Comparison of ENCODE assay signal across 24 mouse cellular contexts in genomic region chr3:120416634-120417033, GRCm38 (mm10).
DNase-seq lines count a peak whose midpoint lies in the region; ATAC-seq and TF ChIP-seq lines count a peak whose summit lies in the region.
"Had no signal": no experiment of that assay in that cellular context is flagged by ENCODE, and none has a peak within 500 bp of the region (broad histone marks: within the 10 kb centered on the region; RNA-seq: fewer than 3 reads in every experiment).

No protein-coding gene starts in this region.

- H3K9me3 ChIP-seq in heart, embryonic 12.5 days (replicated peaks), result no peaks in the 10 kb centered on the region
- H3K9me3 ChIP-seq: embryonic facial prominence, embryonic 10.5 days; embryonic facial prominence, embryonic 12.5 days; forebrain, embryonic 10.5 days; forebrain, embryonic 12.5 days had no signal

- H3K36me3 ChIP-seq in heart, embryonic 12.5 days, result no peaks in the 10 kb centered on the region
- no peaks in the 10 kb centered on the region for H3K36me3 ChIP-seq in C2C12 (ENCODE audit: control insufficient read depth, insufficient read depth)
- H3K36me3 ChIP-seq: embryonic facial prominence, embryonic 10.5 days; embryonic facial prominence, embryonic 12.5 days; forebrain, embryonic 10.5 days; forebrain, embryonic 12.5 days had no signal

- H3K4me1 ChIP-seq in heart, embryonic 12.5 days (replicated peaks), result no peaks in the 10 kb centered on the region
- H3K4me1 ChIP-seq: embryonic facial prominence, embryonic 10.5 days; embryonic facial prominence, embryonic 12.5 days; forebrain, embryonic 10.5 days; forebrain, embryonic 12.5 days had no signal

- peak; percentile 35 for DNase-seq in heart, adult 11 months
- peak; percentile 10 for DNase-seq in 3T3-L1 (ENCODE audit: low read depth, low spot score)
- peak; percentile 29 for DNase-seq in fibroblast of lung, adult 2 months (ENCODE audit: low read depth)
- DNase-seq in layer of hippocampus, adult 11-12 months (ENCODE audit: low spot score), result no peak
- DNase-seq in gastrocnemius, postnatal 25 days, result no peak
- DNase-seq in lung, postnatal 25 days (ENCODE audit: low spot score), result no peak
- DNase-seq: adrenal gland, postnatal 14 days; adrenal gland, postnatal 36 days; B cell, adult 2 months; cerebellum, adult 11-12 months; cerebellum, adult 2 months; cerebellum, adult 9-10 months; cerebellum, postnatal 10 days; cerebellum, postnatal 25 days had no signal

- ATAC-seq in heart, embryonic 12.5 days (ENCODE audit: insufficient number of reproducible peaks, low FRiP score), result no peak
- ATAC-seq: activated CD4-positive, CD25-positive, alpha-beta regulatory T cell, adult 4 months; forebrain, embryonic 14.5 days; forebrain, embryonic 16.5 days; Patski had no signal

- no peak overlapping the region for H3K4me2 ChIP-seq in heart, embryonic 12.5 days
- H3K4me2 ChIP-seq: embryonic facial prominence, embryonic 12.5 days; forebrain, embryonic 12.5 days had no signal

- no peaks in the 10 kb centered on the region for H3K27me3 ChIP-seq in heart, embryonic 12.5 days (replicated peaks)
- no peaks in the 10 kb centered on the region for H3K27me3 ChIP-seq in C2C12 (ENCODE audit: control insufficient read depth, insufficient read depth, insufficient read length)
- H3K27me3 ChIP-seq: embryonic facial prominence, embryonic 12.5 days; forebrain, embryonic 12.5 days; Patski had no signal

- 72% methylated on average over 3 of the region's 3 CpGs for WGBS in heart, embryonic 12.5 days

- no peak for TF ChIP-seq CTCF in C2C12 (IDR thresholded peaks at IDR 0.05; ENCODE audit: control insufficient read depth, insufficient read depth, insufficient read length)

- H3K27ac ChIP-seq in heart, embryonic 12.5 days (ENCODE audit: poor library complexity, severe bottlenecking), result no peak overlapping the region
- H3K27ac ChIP-seq: embryonic facial prominence, embryonic 10.5 days; embryonic facial prominence, embryonic 12.5 days; forebrain, embryonic 10.5 days; forebrain, embryonic 12.5 days had no signal

- H3K4me3 ChIP-seq in heart, embryonic 12.5 days, result no peak overlapping the region
- H3K4me3 ChIP-seq in C2C12 (ENCODE audit: insufficient read depth, poor library complexity, severe bottlenecking), result no peak overlapping the region
- H3K4me3 ChIP-seq: embryonic facial prominence, embryonic 10.5 days; embryonic facial prominence, embryonic 12.5 days; forebrain, embryonic 10.5 days; forebrain, embryonic 12.5 days had no signal

- H3ac ChIP-seq in C2C12 (ENCODE audit: control insufficient read depth, insufficient read length, low read depth), result no peak overlapping the region

- no peaks in the 10 kb centered on the region for H3K79me3 ChIP-seq in C2C12 (ENCODE audit: low read depth)

- H3K79me2 ChIP-seq in C2C12 (ENCODE audit: control insufficient read depth, insufficient read depth), result no peaks in the 10 kb centered on the region

- no peak overlapping the region for H3K9ac ChIP-seq in heart, embryonic 12.5 days
- H3K9ac ChIP-seq: embryonic facial prominence, embryonic 12.5 days; forebrain, embryonic 12.5 days had no signal

TF ChIP-seq in C2C12, 6 proteins besides CTCF, POLR2A, EP300 and RAD21:
- TF ChIP-seq MYOD1 (IDR thresholded peaks at IDR 0.05; ENCODE audit: control insufficient read depth, insufficient read length, low read depth), result no peak
- TF ChIP-seq FOSL1 (IDR thresholded peaks at IDR 0.05; ENCODE audit: insufficient read depth, low read length, poor library complexity, severe bottlenecking), result peak; percentile 67

Comparison
In these comparisons a context has a peak if more than half of its experiments do, and no peak if none do; other contexts are left out.
1. DNase-seq: peak in heart, adult 11 months (single experiment), 3T3-L1 (single experiment) and fibroblast of lung, adult 2 months (single experiment); none in layer of hippocampus, adult 11-12 months (single experiment), gastrocnemius, postnatal 25 days (single experiment) and lung, postnatal 25 days (single experiment).